Mouse (Mus musculus) ovary, adult 18-20 months (tissue): ENCODE results near the gene Kctd2.
"Not testable (repeated sequence)": the region's sequence is repeated elsewhere in the genome, so short reads cannot be mapped to it uniquely, and the experiment has no call there.

Source experiments
- DNase-seq: peaks from one replicate; pipeline ENCODE4 v3.0.0; 2022; ENCODE audit warnings: low spot score, mixed read lengths

Kctd2 gene

DNA sequence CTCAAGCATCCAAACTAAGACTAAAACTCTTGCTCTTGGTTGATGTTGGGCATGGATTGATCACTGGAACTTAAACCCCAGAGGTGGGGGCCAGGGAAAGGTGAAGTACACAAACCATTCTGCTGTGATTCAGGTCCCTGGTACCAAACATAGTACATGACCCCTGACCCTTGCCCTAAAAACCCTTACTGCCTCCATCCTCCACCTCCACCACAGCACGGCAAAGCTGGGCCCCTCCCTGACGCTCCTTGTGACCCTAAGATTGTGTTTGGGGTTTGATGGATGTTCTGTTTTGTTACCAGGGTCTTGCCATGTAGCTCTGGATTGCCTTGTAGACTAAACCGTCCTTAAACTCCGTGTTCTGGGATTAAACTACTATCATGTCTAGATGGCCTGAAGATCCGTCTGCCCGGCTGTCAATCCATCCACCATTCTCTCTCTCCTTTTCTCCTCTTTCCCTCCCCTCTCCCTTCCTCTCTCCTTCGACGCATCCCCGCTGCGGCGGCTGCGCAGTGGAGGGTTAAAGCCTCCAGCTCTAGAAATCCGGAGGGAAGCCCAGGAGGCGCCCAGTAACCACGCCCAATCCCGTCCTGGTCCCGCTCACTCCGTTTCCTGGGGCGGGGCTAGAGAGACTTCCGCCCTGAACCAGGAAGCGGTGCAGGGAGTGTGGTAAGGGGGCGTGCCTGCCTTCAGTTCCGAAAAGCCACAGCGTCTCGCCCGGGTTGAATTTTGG is 55.3 kb downstream of the Kctd2 start, which contains the start of gene Armc7:
Gene Armc7 (plus strand): TSS at position 643 of the 733 bp plus-strand sequence.
- peak; percentile 93 for DNase-seq

DNA sequence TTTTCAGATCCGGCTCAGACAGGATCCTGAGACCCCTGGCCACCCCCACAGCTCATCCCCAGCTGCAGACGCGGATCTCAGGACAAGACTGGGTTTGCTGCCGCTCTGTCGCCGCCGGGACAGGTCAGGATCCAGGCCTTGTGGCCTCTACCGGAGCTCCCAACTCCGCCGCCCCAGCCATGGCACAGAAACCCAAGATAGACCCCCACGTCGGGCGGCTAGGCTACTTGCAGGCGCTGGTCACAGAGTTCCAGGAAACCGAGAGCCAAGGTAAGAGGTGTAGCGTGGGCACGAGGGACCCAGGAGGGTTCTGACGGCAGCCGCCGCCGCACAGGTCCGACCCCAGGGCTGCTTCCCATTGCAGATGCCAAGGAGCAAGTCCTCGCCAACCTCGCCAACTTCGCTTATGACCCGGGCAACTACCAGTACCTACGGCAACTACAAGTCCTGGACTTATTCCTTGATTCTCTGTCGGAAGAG is 55.9 kb downstream of the Kctd2 start:
- DNase-seq, result no peak

DNA sequence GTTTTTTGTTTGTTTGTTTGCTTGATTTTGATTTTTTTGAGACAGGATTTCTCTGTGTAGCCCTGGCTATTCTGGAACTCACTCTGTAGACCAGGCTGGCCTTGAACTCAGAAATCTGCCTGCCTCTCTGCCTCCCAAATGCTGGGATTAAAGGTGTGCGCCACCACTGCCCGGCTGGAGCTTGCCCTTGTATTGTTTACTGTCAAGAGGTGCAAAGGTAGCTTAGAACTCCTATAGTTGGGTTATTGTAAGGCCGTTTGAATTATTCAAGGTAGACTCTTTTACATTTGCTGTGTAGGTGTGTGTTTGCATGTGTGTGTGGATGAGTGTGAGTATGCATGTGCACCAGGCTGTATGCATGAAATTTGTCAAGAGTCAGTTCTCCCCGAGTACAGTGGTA is 56.7 kb downstream of the Kctd2 start:
- not testable (repeated sequence) for DNase-seq

DNA sequence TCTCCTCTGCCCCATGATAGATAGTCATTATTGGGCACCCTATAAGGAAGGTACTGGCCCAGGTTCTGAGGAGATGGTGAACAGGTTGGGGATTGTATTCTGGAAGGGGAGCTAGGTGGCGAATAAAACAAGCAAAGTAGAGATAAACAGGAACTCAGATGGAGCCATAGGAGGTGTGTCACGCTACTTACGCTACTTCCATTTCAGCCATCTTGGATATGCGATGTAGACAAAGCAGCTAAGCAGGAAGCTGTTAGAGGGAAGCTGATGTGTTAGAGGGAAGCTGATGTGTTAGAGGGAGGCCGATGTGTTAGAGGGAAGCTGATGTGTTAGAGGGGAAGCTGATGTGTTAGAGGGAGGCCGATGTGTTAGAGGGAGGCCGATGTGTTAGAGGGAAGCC is 57.5 kb downstream of the Kctd2 start:
- not testable (repeated sequence) for DNase-seq

DNA sequence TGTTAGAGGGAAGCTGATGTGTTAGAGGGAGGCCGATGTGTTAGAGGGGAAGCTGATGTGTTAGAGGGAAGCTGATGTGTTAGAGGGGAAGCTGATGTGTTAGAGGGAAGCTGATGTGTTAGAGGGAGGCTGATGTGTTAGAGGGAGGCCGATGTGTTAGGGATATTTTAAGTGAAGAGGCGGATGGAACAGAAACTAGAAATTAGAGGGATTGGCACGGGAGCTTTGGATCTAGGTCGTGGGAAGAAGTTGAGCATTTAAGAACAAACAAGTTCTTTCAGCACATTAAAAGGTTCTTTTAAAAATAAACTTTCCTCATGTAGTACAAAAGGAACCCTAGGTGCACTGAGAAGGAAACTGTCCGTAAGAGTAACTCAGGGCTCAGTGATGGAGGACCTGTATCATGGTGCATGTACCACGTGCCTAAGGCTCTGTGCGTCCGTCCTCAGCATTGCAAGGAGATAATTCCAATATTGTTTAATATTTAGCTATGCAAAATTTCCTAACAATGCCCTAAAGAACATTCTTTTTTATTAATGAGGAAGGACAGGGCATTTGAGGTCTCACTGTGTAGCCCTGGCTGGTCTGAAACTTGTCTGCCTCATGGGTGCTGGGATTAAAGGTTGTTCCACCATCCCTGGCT is 58.5 kb downstream of the Kctd2 start:
- DNase-seq, result no peak
